Mouse (Mus musculus): ENCODE results near the gene Rgs8.

The Rgs8 gene

DNA sequence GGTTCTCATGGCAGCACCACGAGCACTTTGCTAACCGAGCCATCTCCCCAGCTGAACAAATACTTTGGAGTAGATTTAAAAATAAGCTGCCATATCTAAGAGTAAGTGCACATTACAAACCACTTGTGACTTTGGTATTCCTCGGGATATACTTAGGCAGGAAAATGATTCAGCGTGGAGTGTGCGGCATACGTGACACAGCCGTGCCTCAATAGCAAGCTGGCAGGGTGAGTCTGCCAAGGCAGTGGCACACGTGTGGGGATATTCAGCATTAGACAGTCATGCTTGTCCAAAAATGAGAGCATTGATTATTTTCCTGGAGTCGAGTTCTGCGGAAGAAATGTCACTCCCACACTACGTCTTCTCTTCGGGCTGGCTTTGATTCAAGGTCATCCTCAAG, 21.1 kb downstream of the Rgs8 start:
- no peak for DNase-seq (ENCODE audit: low spot score in 2 of 2)

DNA sequence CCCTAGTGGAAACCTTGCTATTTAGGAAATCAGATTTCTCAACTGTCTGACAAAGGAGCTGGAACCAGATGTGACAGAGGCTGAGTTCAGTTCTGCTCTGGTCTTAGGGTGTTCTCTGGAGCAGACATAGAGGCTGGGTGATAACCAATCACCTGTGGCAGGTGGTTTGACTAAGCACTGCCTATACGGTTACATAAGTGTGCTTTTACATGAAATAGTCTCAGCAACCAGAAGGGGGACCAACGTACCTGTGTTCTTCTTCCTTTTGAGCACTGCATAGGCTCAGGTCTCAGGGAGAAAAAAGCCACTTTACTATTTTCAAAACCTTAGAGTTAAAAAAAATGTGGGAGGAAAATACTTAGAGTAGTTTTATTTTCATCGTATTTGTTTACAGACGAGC, 22.8 kb downstream of the Rgs8 start:
- DNase-seq (ENCODE audit: low spot score in 2 of 2): no peak

DNA sequence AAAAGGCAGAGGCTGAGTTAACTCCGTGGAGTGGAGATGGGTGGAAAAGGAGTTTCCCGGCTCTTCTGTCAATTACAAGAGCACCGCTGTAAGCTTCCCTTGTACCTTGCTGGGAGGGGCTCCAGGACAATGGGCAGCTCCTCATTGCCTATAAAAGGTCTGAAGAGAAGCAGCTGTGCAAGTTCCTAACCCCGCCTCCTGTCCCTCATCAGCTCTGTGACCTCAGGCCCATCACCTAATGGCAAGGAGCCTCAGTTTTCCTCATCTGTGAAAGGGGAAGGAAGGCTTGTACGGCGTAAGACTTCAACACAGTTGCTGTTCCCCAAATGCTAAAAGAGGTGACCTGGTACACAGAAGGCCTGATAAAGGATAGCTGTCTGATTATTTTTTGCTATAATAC, 24.8 kb downstream of the Rgs8 start:
- DNase-seq (ENCODE audit: low spot score in 2 of 2): no peak

DNA sequence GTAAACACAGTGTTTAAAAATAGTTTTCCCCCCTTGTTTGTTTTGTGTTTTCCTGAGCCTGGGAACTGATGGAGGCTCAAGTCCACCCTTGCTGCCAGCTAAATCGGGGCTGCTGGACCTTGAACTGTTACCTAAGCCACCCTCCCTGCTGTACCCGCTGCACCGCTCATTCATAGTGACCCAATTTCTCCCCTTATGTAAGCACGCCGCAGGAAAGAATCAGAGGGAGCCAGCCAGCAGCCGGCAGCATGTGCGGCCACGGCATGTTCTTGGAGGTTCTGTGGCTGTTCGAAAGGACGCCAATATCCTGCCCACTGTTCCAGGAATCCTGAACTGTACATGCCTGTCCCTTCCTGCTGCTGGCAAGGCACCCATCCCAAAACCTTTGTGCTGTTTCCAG, 26.3 kb downstream of the Rgs8 start:
- peak; percentile 72 for DNase-seq (ENCODE audit: low spot score in 2 of 2)

DNA sequence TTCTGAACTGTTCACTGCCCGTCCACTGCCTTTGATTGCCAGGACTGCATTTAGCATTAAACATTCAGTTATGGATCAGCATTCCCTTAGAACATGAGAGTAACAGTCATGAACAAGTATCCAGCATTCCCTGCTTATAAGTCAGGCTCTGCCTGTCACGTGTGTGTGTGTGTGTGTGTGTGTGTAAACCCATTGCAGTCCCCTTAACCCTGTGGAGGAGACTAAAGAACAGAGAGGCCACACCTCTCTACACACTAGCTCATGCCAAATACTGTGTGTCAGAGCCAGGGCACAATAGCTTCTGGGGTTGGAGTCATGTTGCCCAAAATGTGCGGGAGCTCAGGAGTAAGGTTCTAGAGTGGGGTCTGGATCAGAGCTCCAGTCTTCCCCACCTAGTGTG, 26.8 kb downstream of the Rgs8 start:
- DNase-seq (ENCODE audit: low spot score in 2 of 2): no peak

DNA sequence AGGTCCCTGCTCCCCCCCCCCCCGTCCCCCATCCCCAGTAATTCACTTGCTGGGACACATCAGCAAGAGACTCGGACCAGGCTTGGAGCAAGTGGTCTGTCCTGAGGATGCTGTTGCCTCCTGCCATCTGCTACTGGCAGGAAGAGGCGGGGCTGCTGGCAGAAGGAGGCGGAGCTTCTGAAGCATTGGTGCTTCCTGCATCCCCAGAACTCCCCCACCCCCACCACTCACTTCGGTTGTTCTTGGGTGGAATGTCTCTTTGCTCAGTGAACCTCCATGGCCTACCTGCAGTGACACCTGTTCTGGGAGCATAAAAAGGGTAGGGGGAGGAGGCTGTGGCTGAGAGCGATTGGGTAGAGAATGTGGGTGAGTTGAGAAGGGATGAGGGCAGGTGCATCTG, 27.5 kb downstream of the Rgs8 start:
- no peak for DNase-seq (ENCODE audit: low spot score in 2 of 2)

DNA sequence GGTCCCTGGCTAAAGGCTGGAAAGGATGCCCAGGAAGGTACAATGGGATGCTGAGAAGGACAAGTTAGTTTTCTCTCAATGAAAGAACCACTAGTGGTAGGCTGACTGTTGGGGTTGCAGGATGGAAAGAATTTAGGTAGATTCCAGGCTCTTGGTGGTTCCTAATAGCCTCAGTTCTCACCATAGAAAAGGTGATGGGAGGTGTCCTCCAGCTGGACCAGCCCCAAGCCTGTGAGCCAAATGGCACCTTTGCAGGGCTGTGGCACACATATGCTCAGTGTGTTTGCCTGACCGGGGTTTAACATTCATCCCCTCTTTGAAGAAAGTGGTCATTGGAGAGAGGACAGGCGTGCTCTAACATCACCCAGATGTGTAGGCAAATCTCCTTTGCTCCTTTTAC, 28.2 kb downstream of the Rgs8 start:
- no peak for DNase-seq (ENCODE audit: low spot score in 2 of 2)

DNA sequence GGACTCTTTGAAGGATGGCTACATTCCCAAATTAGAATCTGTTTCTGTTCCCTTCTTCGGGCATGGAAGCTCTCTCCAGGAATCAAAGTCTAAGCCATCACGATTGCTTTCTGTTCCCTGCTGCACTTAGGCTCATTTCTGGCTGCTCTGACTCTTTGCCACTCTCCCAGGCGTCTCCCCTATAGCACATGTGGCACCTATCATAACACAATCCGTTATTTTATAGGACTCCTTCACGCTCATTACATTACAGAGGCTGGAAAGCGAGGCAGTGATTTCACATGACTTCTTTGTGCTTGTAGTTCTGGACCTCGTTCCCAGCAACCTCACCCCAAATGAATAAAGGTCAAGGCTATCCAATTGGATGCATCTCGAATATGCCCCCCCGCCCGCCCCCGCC, 30.4 kb downstream of the Rgs8 start:
- no peak for DNase-seq (ENCODE audit: low spot score in 2 of 2)

DNA sequence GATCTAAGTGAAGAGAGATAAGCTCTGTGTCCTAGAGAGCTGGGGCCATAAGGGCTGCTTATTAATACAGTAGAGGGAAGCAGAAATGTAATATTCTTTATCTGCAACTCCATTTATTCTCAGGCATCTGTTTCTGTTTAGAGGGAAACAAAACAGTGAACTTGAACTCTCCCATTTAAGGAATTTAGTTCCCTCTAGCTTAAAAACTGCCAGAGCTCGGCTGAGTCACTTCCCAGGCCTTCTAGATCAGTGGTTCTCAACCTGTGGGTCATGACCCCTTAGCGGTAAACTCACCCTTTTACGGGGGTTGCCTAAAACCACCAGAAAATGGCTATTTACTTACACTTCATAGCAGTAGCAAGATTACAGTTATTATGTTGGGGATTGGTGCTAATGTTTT, 32.8 kb downstream of the Rgs8 start:
- no peak for DNase-seq (ENCODE audit: low spot score in 2 of 2)

DNA sequence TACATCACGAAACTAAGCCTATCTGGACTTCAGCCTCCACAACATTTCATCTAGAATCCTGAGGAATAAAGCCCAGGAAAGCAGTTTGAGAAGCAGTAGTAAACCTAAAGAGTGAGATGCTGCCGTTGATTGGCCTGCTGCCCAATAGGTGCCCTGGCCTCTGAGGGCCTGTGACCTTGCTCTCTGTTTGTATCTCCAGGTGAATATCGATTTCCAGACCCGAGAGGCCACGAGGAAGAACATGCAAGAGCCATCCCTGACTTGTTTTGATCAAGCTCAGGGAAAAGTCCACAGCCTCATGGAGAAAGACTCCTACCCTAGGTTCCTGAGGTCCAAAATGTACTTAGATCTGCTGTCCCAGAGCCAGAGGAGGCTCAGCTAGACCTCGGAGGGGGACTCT, 39.7 kb downstream of the Rgs8 start:
- no peak for DNase-seq (ENCODE audit: low spot score in 2 of 2)

DNA sequence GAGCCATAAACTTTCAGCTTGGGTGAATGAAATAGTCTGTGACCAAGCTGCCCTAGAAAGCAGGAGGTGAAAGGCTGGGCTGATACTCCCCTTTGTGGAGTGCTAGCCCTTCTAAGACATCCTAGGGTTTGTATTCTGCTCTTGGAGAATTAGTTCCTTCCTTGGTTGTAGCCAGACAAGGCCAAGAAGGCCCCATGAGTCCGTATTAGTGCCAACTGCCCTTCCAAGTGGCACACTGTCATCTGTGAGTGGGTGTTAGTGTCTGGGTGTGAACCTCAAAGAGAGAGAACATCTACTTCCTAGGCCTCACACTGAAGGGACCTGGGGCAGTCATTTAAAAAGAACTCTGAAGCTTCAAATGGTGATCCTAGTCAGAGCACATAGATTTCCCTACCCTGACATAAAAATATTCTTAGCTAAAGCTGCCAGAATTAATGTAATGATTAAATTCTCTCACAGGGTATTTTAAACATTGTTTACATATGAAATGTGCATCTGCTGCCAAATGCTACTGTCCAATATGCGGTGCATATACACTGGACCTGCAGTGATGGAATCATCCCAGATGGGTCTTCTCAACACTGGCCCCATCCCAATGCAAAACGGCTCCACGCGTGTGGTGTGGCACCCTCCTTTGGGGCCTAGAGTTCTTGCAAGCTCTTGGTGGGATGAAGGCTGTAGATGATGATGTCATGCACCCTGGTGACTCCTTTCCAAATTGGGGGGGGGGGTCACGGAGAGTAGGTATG, 41.7 kb downstream of the Rgs8 start:
- DNase-seq (ENCODE audit: low spot score in 2 of 2): no peak

DNA sequence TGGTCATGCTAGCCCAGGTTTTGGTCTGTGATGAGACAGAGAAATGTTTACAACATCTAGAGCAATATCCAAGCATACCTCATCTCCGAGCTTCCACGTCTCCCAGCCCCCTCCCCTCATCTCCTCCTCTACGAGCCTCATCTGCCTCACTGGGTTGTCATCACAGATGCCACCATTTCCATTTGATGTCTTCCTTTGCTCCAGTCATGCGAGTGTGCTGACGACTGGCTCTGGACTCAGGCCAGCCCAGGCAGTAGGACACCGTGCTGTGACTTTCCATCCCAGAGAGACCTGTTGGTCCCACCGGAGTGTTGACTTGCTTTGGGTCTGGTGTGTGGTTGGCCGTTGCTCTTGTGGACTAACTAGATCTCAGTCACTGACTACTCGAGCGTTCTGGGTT, 42.6 kb downstream of the Rgs8 start:
- no peak for DNase-seq (ENCODE audit: low spot score in 2 of 2)

DNA sequence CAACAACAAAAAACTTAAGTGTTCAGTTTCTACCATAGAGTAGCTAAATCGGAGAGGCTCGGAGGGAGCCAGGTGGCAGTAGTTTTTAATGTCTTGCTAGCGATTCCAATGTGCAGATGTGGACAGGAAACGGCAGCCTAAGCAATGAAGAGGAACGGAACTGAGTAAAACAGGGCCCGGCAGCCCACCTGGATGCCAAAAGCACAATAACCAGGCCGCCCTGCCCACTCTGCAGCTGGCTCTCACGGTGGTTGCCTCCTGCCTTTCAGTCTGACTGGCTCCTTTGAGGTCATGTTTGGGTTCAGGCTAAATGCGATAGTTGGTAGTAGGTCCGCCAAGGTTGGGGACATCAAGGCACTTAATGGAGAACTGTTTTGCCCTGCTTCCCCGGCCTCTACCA, 43.3 kb downstream of the Rgs8 start:
- no peak for DNase-seq (ENCODE audit: low spot score in 2 of 2)

DNA sequence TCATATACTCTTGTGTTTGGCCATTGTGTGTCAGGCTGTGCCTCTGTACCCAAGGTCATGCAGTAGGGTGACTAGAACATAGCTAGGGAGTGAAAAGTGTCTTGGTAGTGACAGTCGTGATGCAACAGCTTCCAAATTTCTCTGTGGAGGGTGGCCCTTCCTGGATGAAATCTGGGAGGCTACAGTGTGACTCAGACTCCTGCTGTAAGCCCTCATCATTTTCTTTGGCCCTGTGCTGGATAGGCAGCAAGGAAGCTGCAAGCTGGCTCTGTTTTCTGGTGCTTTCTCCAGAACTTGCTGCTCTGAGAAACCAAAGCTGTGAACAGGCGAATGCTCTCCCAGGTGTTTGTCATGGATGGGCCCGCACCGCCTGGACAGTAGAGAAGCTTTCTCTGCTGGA, 43.7 kb downstream of the Rgs8 start:
- DNase-seq (ENCODE audit: low spot score in 2 of 2): no peak

DNA sequence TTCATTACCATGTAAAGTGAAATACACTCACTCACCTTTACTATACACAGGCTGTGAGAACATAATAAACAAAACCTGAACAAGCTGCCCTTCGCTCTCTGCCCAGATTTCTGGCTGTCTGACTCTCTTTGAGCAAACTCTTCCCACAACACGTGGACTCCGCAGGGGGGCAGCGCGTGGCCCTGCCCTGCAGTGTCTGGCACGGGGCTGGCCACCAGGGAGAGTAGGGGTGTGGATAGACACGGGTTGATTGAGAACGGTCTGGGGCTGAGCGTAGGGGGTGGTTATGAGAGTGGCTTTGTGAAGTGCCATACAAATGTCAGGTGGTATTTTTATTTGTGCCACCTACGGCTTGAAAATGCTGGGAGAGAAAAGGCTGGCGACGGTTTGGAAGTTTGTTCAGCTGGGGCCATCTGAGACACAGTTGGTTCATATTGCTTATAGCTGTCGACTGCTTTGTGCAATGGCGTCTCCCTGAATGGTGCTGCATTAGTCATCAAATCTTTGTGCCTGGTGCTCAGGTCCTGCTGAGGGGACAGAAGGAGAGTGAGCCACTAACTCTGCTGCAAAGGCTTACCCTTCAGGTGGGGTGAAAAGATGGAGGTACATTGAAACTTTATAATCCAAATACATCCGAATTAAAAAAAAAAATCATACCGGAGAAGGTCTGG, 44.9 kb downstream of the Rgs8 start:
- no peak for DNase-seq (ENCODE audit: low spot score in 2 of 2)

DNA sequence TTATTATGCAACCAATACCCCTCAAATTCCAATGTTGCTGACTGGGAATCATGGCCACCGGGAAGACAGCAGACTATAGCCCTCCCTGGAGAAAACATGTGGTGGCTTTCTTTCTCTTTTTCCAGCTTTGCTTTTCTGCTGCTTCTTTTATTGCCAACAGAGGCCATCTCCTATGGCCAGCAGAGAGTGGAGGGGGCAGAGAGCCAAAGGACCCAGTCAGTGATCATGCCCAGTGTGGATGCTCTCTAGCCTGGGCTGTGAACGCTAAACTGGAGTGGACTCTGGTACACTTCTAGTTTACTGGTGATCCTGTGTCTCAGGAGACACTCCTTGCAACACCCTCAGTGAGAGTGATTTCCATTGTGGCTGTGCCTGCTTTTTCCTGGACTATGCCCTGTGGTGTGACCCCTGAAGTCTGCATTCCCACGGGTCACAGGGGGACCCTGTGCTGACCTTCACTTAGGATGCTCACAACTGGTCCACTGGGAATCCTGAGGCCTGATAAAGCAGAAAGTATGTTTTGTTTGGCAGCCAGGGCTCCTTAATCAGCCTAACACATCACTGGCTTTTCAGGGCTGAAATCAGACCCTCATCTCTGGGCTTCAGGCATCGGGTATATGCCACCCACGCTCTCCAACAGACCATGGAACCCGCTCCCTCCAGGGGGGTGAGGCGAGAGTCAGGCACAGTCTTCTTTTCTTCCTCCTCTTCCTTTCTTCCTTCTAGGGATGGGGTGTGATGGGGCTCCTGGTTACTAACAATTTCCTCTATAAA, 45.7 kb downstream of the Rgs8 start:
- DNase-seq (ENCODE audit: low spot score in 2 of 2): no peak

DNA sequence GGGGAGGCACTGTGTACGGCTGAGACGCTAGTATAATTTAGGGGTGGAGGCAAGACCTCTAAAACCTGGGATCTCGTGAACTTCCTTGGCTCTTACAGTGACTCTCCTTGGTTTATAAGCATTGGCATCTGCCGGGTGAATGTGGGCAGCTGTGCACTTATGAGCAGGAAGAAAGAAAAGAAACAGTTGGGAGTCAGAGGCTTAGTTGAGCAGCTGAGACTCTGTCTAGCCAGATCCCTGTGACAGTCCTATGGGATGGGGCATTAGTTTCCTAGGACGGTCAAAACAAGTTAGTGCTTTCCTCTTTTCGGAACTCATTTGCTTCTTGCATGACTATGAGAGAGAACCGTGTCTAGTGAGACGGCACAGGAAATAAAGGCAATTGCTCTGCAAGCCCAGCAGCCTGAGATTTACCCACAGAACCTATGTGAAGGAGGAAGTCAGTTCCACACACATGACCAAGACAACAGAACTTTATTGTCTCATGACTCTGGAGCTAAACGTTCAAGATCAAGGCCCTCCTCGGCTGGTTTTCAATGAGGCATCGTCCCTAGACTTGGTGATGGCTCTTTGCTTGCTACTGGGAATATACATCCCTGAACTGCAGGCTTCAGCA, 47.7 kb downstream of the Rgs8 start:
- DNase-seq (ENCODE audit: low spot score in 2 of 2): no peak

DNA sequence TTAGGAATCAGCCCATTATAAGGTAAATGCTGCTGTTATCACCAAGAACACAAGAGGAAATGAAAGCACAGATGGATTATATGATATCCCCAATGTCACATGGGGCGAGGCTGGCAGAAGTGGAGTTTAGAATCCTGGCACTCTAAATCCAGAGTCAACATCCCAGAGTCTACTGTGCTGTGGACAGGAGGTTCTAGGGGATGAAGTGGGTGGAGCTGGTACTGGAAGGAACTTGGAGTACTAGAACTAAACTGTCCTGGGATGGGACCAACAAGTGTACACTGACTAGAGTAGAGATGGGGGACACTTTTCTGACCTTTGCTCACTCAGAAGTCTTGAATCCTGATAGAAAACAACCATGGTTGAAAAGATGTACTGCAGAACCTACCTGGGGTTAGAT, 48.6 kb downstream of the Rgs8 start:
- DNase-seq (ENCODE audit: low spot score in 2 of 2): no peak

DNA sequence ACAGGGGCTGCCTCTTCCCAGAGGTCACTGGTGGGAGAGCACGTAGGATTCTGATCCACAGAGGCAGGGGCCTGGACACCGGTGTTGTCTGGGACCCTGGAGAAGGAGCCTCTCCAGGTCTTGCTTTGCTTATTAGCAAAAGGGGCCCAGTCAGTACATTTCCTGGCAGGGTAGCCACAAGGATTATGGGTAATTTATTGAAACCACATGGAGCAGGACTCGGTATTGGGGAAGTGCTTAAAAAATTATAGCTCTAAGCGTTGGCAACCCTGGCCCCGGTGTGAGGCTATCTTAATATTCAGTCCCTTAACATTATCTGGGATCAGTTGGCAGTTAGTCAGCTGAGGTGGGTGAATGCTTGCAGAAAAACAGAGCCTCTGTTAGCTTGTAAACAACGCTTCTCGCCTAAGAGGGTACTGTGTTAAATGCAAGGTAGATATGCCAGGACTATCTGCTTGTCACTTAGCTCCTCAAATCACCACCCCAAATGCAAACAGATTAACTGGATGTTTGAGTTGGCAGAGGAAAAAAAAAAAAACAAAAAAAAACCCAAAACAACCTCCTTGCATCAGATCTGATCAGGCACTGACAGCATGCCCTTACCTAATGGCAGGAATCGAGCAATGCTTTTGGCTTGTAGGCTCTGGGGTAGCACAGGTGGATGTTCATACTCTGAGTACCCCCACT, 49.5 kb downstream of the Rgs8 start:
- DNase-seq (ENCODE audit: low spot score in 2 of 2): no peak

DNA sequence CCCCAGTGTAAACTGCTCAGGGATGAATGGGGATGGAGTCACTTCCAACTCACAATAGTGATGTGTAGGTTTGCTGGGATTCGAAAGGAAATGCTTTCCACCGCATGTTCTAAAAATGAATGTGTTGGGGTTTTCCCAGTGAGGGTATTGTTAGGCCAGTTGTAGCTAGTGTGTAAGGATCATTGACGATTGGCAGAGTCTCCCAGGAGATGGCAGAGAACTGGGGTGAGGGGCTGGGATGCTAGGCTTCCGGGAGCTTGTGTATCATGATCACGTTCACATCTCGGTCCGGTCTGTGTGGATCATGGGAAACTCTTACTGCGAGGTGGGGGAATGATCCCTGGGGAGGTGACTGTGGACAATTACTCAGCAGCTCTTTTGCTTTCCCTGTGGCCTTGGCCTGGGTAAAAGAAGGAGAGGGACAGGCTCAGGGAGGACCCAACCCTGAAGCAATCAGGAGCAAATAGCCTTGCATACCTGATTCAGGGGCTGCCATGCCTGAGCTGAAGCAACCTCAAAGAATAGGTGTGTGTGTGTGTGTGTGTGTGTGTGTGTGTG, 50.1 kb downstream of the Rgs8 start:
- DNase-seq (ENCODE audit: low spot score in 2 of 2): no peak

DNA sequence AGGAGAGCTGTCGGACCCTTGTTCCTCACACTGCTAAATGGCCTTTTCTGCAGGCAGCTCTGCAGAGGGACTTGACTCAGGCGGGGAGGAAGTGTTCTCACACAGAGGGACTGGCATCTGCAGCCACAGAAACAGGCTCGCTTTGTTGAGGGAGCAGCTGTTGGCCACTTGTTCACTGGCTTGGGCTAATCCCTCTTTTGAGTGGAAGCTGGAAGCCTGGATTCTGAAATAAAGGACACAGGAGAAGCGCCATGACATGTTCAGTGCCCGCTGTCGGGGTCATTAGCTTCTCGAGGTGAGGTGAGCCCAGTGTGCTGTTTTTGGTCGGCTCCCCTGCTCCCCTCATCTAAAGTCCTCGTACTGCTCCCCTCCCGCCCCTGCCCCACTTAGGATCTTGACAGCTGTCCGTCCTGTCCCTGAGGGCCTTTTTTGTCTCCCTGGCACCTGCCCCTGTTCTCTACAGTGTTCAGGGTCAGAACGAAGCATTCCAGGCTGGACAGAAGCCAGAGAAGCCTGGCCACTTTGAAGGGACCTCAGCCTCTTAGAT, 50.7 kb downstream of the Rgs8 start:
- DNase-seq (ENCODE audit: low spot score in 2 of 2): peak; percentile 81 to 84
